Mouse (Mus musculus): ENCODE data around the gene Gm29797.

- no peak; the same call in 1 of the 2 replicates for TF ChIP-seq CTCF (conservative IDR thresholded peaks at IDR 0.05; ENCODE audit: low read length)
- TF ChIP-seq POU5F1 (IDR thresholded peaks at IDR 0.05; ENCODE audit: borderline replicate concordance, low read length): no peak
- TF ChIP-seq NANOG (IDR thresholded peaks at IDR 0.05; ENCODE audit: borderline replicate concordance, low read length): no peak
These were observed 20.4 kb downstream of the Gm29797 start for GRCm38 (mm10) chr2:181677096-181677754.

Measured in E14TG2a.4 (cell line).